Mouse (Mus musculus) myocyte (in vitro differentiated cells): Measurements from ENCODE around the gene 1700012A03Rik.

Source experiments
- MYOD1 ChIP-seq, 3 experiments: IDR thresholded peaks; one replicate each; pipeline ENCODE4 v1.6.1; 2011; ENCODE audit warnings: control low read depth in 2 of 3, low read depth in 2 of 3, mild to moderate bottlenecking in 2 of 3, moderate library complexity in 1 of 3; ENCODE audit not compliant: insufficient read length in 2 of 3, control insufficient read depth in 1 of 3
- POLR2A ChIP-seq: IDR thresholded peaks from one replicate; pipeline ENCODE4 v1.6.1; 2011; ENCODE audit warnings: low read depth, mild to moderate bottlenecking, control low read depth, moderate library complexity; ENCODE audit not compliant: insufficient read length
- TCF12 ChIP-seq: IDR thresholded peaks from one replicate; pipeline ENCODE4 v1.6.1; 2011; ENCODE audit warnings: mild to moderate bottlenecking, control low read depth; ENCODE audit not compliant: poor library complexity, insufficient read depth, severe bottlenecking
- USF1 ChIP-seq: IDR thresholded peaks from one replicate; pipeline ENCODE4 v1.6.1; 2011; ENCODE audit warnings: low read depth, mild to moderate bottlenecking, control low read depth, moderate library complexity

GRCm38 (mm10) chr6:32016841-32017240 lies 33.2 kb upstream of the 1700012A03Rik start:
- TF ChIP-seq POLR2A (no peak), MYOD1 (IDR thresholded peaks at IDR 0.05; ENCODE audit: control insufficient read depth in 1 of 3, insufficient read length in 2 of 3, low read depth in 2 of 3) (no peak), TCF12 (no peak), USF1 (no peak)
